Mouse (Mus musculus): ENCODE data around the gene Ccng1. TPM values are rescaled to one million over a fixed set of nuclear protein-coding genes. Genes with fewer than 3 reads are reported as not detected.

Ccng1 gene
- total RNA-seq (2023) = 38.4 TPM

GRCm38 (mm10) chr11:40755109-40755627, at the start of gene Ccng1:
Ccng1 (minus strand) TSS chr11:40755311.

GRCm38 (mm10) chr11:40733339-40734174, 21.6 kb downstream of the Ccng1 start, which contains the start of the genes Hmmr and Nudcd2:
Hmmr (minus strand) TSS chr11:40733422.
Nudcd2 (plus strand) TSS chr11:40733667.

Other genes starting within 250 kb of the Ccng1 start
- 114 TPM for gene Mat2b, start 60.1 kb downstream of the Ccng1 start, total RNA-seq (2023)
- 0.47 TPM for gene Hmmr, start 21.9 kb downstream of the Ccng1 start, total RNA-seq (2023)
- gene Nudcd2, start 21.6 kb downstream of the Ccng1 start, total RNA-seq (2023) = 15.2 TPM

Data from CD4-positive naive resting alpha-beta T cell, adult 57 days (primary cell).